Mouse (Mus musculus): ENCODE data around the gene Zmym4.
A peak's percentile ranks its signal among the peaks of the same experiment; 100 is the strongest.
"Not testable (repeated sequence)": the region's sequence is repeated elsewhere in the genome, so short reads cannot be mapped to it uniquely, and the experiment has no call there.

The Zmym4 gene

DNA sequence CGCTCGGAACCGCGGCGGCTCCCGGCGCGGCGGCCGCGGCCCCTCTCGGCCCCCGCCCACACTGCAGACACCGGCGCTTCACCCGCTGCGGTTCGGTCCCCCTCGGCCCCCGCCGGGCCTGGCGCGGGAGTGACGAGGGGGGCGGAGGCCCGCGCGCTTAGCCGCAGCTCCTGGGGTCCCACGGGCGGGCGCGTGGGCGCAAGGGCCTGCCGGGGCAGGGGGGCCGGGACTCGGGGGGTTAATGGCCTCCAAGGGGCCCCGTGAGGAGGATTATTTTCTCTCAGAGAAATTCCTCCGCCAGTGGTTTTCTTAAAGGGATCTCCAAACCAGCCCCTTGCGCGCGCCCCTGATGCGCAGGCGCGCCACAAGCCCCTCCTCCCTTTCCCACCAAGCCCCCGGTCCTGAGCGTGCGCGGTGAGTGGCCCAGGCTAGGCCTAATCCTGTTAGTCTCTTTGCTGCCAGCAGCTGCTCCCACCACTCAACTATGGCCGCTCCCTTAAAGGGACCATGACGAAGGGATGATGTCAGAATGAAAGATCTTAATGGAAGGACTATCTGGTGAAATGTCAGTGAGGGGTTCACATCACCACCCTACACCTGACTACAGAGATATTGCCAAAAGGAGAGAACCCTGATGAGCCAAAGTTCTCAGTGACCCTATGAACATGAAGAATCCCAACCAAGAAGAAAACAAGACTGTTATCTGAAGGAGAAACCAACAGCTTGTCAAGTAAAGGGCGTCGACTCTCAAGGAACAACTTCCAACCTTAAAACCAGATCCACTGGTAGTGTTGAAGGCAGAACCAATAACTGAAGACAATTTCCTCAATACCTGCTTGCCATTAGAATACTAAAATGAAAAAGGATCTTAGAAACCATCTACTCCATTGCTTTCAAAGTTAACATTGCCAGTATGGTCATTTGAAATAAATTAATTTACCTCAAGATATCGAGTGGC lies at the start of gene Zmym4:
Gene Zmym4 (minus strand): TSS at position 272 of the 958 bp plus-strand sequence.
- ATAC-seq (ENCODE audit: low TSS enrichment) = peak; percentile 99

DNA sequence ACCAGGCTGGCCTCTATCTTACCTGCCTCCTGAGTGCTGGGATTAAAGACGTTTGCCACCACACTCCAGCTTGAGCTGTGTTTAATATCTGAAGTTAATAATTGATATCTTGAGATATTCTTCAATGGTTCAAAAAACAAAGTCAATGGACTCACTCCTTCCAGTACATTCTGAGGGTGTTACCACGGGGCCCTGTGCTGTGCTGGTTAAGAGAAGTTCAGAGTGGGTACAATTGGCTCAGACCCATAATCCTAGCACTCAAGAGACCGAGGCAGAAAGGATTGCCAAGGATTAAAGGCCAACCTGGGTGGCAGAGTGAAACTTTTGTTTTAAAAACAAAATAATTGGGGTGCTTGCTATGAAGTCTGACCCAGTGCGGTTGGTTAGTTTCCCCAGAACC lies 48.4 kb upstream of the Zmym4 start:
- ATAC-seq (ENCODE audit: low TSS enrichment) = no peak

DNA sequence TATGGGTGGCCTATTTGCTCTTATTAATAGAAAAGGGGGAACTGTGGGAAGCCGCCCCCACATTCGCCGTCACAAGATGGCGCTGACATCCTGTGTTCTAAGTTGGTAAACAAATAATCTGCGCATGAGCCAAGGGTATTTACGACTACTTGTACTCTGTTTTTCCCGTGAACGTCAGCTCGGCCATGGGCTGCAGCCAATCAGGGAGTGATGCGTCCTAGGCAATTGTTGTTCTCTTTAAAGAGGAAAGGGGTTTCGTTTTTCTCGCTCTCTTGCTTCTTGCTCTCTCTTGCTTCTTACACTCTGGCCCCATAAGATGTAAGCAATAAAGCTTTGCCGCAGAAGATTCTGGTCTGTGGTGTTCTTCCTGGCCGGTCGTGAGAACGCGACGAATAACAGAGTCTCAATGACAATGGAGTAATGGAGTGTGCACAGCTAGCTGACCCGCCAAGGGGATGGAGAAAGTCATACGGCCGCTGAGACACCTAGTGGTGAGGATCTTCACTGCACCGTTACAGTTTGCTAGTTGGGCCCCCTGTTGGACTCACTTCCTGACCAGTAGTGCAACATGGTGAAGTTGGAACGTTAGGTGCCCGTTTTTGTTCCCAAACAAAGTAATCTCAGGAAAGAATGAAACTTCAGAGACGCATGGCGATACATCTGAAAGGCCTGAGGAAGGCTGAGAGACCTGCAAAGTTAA lies 47.5 kb upstream of the Zmym4 start:
- ATAC-seq (ENCODE audit: low TSS enrichment) = peak; percentile 98

- ATAC-seq (ENCODE audit: low TSS enrichment) = peak; percentile 85; the same call in 1 of the 2 replicates
Measured at GRCm38 (mm10) chr4:127005113-127005936, 37.4 kb upstream of the Zmym4 start.

- ATAC-seq (ENCODE audit: low TSS enrichment) = no peak
Measured at GRCm38 (mm10) chr4:127004384-127004783, 36.4 kb upstream of the Zmym4 start.

DNA sequence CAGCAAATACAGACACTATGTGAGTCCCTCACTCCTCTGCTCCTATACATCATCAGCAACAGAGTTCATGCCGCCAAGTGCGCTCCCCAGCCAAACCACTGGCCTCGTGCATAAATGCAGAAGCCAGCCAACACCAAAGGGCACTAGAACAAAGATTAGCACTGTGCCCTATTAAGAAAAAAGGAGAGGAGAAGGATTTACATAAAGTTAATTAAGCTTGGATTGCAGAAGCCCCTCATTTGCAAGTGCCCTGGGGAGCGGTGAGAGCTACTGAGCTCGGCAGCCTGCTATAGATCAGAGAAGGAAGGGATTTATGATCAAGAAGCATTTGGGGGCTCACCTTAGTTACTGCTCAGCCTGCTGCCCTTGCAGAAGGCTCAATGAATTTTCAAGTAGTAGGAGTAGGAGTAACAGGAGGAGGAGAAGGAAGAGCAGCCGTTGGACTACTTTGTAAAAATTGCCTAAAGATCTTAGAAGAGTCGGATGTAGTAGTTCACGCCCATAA lies 32.7 kb upstream of the Zmym4 start:
- no peak for ATAC-seq (ENCODE audit: low TSS enrichment)

DNA sequence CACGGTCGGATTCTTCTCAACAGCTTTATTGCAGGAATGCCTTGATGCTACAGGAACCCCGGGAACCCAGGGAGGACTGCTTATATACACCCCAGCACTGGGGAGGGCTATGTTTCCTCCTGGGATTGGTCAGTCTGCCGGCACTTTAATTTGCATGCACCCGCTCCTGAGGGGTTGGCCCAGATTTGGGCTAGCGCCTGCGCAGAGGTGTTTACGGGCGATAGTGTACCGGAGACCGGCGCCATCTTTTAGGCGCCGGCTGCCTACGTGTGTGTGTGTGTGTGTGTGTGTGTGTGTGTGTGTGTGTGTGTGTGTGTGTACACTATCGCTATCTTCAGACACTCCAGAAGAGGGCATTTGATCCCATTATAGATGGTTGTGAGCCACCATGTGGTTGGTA lies 31.4 kb upstream of the Zmym4 start:
- ATAC-seq (ENCODE audit: low TSS enrichment) = not testable (repeated sequence)

GRCm38 (mm10) chr4:126992356-126992755 lies 24.4 kb upstream of the Zmym4 start:
- ATAC-seq (ENCODE audit: low TSS enrichment) = no peak

GRCm38 (mm10) chr4:126990553-126990952 lies 22.6 kb upstream of the Zmym4 start:
- no peak for ATAC-seq (ENCODE audit: low TSS enrichment)

GRCm38 (mm10) chr4:126988503-126988902 lies 20.6 kb upstream of the Zmym4 start:
- no peak for ATAC-seq (ENCODE audit: low TSS enrichment)

GRCm38 (mm10) chr4:126986768-126987167 lies 18.8 kb upstream of the Zmym4 start:
- no peak for ATAC-seq (ENCODE audit: low TSS enrichment)

DNA sequence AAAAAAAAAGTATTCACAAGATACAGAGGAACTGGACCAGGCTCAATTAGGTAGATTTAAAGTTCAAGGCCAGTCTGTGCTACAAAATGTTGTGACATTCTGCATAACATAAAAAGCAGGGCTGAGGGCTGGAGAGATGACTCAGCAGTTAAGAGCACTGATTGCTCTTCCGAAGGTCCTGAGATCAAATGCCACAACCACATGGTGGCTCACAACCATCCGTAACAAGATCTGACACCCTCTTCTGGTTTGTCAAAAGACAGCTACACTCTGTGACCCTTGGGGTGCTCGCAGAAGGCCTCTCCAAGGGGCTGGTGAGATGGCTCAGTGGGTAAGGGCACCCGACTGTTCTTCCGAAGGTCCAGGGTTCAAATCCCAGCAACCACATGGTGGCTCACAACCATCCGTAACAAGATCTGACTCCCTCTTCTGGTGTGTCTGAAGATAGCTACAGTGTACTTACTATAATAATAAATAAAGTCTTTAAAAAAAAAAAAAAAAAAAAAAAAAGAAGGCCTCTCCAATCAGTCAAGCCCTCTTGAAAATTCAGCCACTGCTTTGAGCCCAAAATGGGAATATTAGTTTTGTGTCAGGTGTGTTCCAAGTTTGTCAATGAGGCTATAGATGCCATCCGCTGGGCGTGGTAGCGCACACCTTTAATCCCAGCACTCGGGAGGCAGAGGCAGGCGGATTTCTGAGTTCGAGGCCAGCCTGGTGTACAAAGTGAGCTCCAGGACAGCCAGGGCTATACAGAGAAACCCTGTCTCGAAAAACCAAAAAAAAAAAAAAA lies 16.0 kb upstream of the Zmym4 start:
- not testable (repeated sequence) for ATAC-seq (ENCODE audit: low TSS enrichment)

DNA sequence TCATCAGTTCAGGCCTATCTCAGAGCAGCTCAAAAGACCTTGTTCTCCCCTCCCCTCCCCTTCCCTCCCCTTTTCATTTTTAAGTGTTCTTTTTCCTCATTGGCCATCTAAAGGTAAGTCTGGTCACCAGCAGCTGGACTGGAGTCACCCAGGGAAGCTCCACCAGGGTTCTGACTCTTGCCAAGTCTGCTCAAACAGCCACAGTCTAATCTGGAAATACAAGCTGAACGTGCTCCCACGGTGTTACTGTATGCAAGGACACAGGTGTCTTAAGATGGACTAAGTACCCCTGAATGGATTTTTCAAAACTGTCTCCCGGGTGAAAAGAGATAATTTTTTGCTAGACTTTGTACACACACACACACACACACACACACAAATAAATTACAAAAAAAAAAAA lies 15.4 kb upstream of the Zmym4 start:
- no peak for ATAC-seq (ENCODE audit: low TSS enrichment)

DNA sequence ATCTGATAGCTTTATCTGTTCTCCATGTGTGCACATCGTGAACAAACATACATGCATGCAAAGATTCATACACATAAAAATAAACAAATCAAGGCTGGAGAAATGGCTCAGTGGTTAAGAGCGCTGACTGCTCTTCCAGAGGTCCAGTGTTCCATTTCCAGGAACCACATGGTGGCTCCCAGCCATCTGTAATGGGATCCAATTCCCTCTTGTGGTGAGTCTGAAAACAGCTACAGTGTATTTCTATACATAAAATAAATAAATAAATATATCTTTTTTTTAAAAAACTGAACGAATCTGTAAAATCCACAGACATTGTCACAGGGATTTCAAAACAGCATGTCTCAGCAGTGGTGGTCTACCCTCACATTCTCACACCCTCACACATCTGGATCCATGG lies 10.8 kb upstream of the Zmym4 start:
- ATAC-seq (ENCODE audit: low TSS enrichment) = no peak

DNA sequence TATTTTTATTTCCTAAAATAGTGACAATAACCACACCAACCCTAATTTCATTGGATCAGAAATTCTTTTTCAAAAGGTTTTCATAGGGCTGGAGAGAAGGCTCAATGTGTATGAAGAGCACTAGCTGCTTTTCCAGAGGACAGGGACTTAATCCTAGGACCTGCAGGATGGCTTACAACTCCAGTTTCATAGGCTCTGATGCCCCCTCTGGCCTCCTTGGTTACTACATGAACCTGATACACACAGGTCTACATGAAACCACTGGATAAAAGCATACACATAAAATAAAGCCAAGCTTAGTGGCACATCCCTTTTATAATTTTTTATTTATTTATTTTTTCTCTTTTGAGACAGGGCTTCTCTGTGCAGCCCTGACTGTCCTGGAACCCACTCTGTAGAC lies 9.5 kb upstream of the Zmym4 start:
- ATAC-seq (ENCODE audit: low TSS enrichment) = no peak

GRCm38 (mm10) chr4:126967241-126967863 lies 583 bp downstream of the Zmym4 start:
- ATAC-seq (ENCODE audit: low TSS enrichment) = no peak

- ATAC-seq (ENCODE audit: low TSS enrichment) = no peak
Measured at GRCm38 (mm10) chr4:126958682-126959081, 9.3 kb downstream of the Zmym4 start.

DNA sequence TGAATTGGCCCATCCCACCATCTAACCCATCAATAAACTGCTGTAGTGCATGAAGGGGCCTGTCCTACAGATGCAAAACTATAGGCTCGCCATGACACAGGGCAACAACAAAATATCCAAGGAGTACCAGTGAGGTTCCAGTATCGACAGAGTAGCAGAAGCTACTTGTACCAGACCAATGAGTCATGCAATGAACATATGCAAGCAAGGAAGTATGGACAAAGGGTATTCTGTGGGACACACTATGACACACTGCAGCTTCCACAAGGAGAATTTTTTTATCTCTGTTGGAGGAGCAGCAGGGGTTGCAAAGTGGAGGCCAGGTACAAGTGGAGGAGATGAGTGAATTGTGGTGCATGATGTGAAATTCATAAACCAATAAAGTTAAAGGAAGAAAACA lies 9.7 kb downstream of the Zmym4 start:
- no peak for ATAC-seq (ENCODE audit: low TSS enrichment)

DNA sequence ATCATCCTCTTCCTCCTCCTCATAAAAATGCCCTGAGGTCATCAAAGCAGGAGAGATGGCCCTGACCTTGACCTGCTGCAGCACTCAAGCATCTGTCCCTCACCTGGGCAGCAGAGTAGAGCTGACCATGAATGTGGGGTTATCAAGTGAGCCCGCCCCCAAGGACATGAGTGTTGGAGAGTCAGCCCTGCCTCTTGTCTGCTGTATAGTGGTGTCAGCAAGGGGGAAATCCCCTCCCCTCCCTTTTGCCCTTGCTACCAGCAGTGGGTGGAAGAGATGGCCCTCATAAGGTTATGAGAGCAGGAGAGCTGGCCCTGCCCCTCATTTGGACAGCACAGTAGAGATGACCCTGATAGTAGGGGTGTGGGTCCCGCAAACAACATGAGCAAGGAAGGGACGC lies 10.5 kb downstream of the Zmym4 start:
- ATAC-seq (ENCODE audit: low TSS enrichment) = no peak

DNA sequence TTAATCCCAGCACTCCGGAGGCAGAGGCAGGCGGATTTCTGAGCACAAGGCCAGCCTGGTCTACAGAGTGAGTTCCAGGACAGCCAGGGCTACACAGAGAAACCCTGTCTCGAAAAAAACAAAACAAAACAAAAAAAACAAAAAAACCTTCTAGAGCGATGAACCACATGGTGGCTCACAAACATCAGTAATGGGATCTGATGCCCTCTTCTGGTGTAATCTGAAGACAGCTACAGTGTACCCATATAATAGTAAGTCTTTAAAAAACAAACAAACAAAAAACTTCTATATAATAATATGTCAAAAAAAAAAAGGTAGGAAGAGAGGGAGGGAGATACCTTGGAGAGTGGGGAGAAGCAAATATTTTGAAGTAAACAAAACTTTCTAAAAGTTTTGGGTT lies 17.1 kb downstream of the Zmym4 start:
- ATAC-seq (ENCODE audit: low TSS enrichment) = not testable (repeated sequence)

DNA sequence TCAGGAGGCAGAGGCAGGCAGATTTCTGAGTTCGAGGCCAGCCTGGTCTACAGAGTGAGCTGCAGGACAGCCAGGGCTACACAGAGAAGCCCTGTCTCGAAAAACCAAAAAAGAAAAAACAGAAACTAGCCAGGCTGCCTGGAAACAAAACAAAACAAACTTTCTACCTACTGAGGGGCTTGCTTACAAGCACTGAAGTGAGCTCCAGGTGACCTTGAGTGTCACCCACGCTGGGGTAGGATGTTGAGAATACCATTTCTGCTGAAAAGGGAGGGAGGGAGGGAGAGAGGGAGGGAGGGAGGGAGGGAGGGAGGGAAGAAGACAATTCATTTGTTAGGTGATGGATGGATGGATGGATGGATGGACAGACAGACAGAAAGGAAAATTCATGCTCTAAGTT lies 24.5 kb downstream of the Zmym4 start:
- no peak for ATAC-seq (ENCODE audit: low TSS enrichment)
